Mouse (Mus musculus) layer of hippocampus, adult 11-12 months (tissue): ENCODE measurements around the gene Cmtm7.
"Not testable (repeated sequence)": the region's sequence is repeated elsewhere in the genome, so short reads cannot be mapped to it uniquely, and the experiment has no call there.

Experiments used
- DNase-seq: peaks from one replicate; pipeline ENCODE4 v3.0.0; 2022; ENCODE audit warnings: low spot score

Cmtm7 gene

DNA sequence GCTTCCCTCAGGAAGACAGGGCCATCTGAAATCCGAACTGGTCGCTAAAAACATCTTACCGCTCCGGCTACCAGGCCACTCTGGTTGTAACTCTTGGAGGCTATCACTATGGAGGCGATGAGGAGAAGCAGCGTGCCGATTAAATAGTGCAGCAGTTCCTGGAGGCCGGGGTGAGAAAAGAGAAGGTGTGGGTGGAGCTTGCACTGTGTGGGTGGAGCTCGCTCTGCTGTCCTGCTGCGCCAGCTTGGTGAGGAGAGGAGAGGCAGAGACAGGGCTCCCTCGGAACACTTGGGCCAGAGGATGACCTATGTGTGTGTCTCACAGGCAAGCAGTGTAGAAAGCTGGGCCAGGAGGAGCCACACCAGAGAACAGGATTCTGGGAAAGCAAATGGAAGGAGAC lies 19.8 kb downstream of the Cmtm7 start:
- no peak for DNase-seq

DNA sequence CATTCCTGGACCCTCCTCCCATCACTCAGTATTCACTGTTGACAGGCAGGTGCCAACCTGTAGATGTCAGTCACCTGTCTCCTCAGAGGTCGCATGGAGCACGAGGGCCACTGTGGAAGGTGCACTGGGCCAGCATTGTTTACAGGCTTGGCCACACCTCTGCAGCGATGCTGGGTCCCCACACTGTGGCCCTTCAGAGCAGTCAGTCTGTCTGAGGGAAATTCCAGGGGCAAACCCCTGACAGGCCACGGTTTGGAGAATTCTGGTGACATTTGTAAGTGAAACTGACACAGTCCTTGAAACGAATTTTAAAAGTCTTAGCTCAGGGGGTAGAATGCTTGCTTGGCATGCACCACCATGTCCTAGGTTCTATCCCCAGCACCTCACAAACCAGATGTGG lies 21.3 kb downstream of the Cmtm7 start:
- no peak for DNase-seq

DNA sequence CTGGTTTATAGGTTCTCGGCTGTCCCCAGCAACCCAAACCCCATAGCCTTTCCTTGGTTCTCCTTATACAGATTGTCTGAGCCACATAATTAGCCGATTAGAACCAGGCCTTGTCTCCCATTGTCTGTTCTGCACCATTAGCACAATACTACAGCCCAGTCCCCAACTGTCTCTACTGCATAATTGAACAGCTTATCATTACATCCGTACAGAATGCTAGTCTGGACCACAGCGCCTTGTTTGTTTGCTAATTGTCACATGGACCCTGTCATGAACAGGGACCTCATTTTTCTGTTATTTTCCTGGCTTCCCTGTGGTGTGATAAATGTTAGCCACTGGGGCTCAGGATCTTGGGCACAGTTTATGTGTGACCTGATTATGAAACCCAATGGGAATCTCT lies 21.8 kb downstream of the Cmtm7 start:
- no peak for DNase-seq

DNA sequence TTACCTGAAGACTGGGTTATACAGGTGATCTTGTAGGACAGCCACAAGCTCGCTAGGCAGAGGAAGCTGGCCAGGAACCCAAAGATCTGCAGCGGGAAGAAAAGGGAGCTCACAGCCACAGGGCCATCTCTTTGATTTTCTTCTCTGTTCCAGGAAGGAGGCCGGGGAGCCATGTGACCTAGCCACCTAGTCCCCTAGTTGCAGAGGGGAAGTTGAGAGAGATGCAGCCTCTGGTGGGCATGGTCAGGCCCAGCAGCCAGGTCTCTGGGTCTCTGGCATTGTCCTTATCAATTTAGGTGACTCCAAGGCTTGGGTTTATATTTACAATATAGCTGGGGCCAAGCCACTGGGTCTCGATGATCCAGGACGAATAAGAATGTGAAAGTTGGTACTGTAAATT lies 22.9 kb downstream of the Cmtm7 start:
- no peak for DNase-seq

DNA sequence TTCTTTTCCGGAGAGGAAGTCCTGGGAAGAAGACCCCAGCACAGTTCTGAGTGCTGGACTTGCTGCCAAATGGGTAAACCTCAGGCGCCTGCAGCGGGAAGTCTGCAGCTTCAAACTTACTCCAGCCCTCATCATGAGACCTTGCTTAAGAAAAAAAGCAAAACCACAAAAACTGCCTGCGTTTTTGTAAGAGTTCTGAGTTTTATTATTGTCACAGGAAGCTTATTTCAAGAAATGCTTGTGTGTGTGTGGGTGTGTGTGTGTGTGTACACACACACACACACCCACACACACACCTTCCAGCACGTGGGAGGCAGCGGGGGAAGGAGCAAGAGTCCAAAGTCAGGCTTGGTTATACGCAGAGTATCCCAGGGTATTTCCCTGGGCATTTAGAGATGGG lies 23.4 kb downstream of the Cmtm7 start:
- no peak for DNase-seq

DNA sequence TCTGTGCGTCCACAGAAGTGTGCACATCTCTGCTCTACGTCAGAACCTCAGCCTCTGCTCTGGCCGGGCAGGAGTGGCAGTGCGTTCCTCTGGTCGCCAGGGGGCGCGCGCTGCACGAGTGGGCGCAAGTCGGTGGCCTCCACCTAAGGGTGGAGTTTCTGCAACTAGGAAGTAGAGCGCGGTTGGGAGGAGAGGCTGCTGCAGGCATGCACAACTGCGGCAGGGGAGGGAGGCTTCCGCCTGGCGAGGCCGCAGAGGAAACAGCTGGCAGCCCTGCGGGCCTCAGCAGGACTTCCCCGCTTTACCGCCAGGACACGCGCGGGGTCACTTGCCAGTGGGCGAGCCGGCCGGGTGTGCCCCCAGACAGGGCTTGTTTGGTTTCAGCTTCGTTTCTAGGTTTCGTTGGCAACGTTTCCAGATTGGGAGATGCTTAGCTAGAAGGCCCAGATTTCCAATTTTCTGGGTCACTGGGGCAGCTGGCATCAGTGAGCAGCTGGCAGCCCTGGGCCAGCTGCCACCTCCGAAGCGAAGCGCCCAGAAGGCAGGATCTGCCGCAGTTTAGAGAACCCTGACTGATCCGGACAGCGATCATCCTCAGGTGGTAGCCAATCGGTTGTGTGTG lies 28.7 kb downstream of the Cmtm7 start:
- DNase-seq, result peak; percentile 93

DNA sequence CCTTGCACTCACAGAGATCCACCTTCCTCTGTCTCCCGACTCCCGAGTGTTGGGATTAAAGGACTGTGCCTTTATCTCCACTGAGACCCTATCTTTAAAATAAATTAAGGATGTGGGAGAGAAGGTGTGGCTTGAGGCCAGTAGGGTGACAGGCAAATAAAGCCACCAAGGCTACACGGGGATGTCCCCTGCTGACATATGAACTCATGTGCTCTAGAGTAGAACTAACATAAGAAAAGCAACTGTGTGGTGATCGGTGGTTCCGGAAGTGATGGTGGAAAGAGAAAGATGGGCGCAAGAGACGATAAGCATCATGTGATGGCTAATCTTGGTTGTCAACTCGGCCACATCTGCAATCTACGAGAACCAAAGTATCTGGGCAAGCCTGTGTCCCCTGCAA lies 29.3 kb downstream of the Cmtm7 start:
- no peak for DNase-seq

DNA sequence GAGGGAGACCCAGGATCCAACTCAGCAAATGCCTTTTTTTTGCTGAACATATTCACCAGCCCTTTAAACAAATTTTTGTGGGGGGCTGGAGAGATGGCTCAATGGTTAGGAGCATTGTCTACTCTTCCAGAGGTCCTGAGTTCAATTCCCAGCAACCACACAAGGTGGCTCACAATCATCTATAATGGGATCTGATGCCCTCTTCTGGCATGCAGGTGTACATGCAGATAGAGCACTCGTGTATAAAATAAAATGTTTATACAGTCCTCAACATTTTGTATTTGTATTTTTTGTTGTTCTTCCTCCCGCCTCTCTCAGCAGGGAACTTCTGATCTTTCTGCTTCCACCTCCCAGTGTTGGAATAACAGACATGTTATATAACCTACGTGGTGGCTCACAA lies 30.1 kb downstream of the Cmtm7 start:
- no peak for DNase-seq

DNA sequence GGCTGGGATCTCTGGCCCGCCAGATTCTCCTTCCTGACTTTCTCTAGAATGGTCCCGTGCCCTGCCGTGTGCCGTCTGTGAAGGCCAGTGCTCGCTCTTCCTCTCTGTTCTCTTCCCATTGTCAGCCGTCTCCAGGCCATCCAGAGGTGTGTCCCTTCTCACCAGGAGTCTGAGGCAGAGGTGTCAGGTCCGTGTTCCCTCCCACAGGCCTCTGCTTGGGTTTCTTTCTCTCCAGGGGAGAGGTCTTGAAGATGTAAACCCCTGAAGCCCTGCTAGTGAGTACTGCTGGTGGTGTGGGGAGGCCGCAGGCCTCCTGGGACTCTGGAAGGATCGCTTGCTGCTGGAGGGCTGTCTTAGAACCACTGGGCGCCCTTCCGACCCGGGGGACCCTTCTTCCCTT lies 34.2 kb downstream of the Cmtm7 start:
- no peak for DNase-seq

DNA sequence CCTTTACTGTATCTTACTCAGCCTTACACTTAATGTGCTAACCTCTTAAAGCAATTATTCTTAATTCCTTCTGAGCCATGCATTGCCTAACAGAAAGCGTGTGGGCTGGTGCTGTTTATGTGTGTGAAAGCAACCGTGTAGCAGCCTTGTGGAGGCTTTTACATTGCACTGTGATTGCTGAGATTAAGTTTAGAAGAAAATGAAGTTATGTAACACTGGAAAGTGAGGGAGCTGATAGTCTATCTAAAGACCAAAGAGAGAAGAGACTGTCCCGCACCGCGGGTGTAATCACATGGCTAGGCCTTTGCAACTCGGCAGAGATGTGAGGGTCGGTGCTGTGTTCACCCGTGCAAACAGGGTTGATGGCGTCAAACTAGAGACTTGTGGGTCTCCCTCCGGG lies 34.6 kb downstream of the Cmtm7 start:
- no peak for DNase-seq

DNA sequence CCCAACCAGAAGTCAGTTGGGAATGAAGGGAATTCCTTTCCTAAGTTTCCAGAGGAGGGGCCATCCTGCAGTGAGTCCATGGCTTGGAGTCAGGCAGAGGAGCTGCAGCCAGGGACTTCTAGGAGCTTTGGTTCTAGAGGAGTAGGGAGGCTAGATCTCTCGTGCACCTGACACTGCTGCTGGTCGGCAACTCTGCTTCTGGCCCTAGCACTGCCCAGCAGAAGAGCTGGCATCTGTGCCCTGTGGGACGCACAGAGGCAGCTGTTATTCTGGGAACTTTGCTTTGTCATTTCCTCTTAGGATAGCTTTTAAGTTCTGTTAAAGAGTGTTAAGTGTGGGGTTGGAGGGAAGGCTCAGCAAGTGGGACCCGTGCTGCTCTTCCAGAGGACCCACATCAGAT lies 36.0 kb downstream of the Cmtm7 start:
- no peak for DNase-seq

DNA sequence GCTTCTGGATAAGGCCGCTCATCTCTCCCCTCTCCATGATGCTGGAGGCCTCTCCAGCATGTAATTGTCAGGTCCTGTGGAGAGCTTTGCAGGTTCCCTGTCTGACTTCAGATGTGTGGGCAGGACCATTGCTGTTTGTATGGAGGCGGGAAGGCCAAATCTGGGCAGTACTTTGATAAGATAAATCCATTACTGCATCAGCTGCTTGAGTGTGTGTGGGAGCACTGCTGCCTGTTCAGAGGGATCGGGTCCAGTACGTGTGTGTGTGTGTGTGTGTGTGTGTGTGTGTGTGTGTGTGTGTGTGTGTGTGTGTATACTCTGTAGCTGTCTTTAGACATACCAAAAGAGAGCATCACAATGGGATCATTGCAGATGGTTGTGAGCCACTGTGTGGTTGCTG lies 36.5 kb downstream of the Cmtm7 start:
- no peak for DNase-seq

DNA sequence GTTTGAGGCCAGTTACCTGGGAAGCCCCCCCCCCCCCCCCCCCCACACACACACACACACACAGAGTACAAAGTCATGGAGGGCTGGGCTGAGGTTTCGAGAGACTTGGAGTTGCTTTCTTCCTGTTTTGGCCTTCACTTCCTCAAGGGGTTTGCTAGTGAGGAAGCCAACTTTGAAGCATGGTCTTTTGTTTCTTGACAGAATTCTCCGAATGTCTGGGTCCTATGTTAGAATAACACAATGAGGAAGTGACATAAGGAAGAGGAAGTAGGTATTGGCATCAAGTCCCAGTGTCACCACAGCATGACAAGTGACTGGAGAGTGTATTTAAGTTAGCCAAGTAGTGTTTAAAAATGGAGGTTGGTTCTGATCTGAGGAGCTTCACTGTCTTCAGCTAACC lies 38.9 kb downstream of the Cmtm7 start:
- DNase-seq, result no peak

DNA sequence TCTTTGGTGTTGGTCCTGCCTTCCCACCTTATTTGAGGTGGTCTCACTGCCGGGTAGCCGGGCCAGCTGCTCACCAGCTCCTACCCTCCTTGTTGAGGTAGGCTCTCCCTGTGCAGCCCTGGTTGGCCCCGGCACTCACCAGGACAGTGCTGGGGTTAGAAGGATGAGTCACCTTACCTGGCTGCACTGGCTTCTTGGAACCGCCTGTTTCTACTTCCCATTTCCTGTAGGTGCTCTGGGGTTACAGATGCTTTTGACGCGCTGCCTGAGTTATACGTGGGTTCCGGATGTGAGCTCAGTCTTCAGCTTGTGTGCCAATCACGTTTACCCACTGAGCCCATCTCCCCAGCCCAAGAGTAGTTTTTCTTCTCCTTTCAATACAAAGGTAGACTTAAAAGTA lies 41.3 kb downstream of the Cmtm7 start:
- DNase-seq, result no peak

DNA sequence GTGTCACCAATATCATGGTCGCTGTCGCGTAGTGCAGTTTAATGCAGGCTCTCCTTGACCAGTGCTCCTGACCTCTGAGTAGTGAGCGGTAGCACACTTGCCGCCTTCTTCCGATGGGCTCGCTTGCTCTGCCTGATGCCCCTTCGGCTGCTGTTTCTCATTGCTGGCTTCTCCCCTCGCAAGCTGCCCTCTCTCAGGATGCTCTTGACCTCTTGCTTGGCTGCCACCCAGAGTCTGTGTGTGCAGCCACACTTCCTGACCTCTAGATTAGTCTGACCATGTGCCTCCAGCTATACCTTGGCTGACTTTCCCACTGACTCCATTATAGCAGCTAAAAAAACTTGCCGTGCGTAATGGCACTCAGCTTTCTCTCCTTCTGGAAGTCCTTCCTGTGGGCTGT lies 45.2 kb downstream of the Cmtm7 start:
- DNase-seq, result no peak

DNA sequence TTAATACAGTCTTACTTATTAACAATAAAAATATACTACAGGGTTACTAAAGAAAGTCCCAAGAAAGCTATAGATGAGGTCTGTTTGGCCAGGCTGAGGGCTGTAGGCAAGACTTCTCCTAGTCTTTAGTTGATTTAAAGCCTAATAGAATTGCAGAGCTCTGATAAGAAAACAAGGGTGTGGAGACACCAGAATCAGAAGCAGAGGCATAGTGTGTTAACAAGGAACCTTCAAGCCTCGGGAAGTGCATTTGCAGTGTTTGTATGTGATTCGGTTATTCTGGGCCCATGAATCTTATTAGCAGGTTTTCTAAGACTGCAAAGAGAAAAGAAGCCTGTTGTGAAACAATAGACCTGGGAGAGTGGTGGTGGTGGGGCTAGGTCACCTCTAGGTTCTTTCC lies 48.4 kb downstream of the Cmtm7 start:
- DNase-seq, result no peak

DNA sequence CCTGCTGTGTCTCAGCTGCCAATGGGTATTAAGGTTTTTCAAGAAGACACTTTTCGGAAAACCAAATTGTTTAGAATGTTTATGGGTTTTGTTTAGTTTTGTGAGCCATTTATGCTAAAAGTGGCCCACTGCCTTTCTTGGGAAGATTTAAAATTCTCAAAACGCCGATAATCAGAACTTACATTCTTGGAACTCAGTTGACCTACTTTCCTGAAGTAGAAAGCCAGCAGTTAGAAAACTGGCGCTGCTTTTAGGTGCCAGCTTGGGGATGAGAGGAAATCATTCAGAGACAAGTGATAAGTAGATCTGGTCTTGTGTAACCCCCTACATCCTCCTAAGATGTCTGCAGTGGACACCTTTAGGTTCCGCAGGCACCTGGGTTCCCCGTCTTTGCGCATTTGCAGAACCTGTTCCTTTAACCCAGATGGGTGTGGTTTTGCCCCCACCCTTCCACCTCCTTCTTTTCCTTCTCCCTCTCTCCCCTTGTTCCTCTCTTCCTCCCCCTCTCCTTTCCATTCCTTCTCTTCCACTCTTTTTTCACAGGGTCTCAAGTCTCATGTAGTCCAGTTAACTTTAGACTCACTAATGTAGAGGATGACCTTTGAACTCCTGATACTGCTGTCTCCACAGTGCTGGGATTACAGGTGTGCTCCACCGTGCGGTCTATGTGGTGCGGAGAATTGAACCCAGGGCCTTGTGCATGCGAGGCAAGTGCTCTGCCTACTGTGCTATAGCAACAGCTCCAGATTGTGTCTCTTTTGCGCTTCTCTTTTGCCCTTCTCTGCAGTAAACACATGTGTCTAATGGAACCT lies 49.6 kb downstream of the Cmtm7 start:
- no peak for DNase-seq

DNA sequence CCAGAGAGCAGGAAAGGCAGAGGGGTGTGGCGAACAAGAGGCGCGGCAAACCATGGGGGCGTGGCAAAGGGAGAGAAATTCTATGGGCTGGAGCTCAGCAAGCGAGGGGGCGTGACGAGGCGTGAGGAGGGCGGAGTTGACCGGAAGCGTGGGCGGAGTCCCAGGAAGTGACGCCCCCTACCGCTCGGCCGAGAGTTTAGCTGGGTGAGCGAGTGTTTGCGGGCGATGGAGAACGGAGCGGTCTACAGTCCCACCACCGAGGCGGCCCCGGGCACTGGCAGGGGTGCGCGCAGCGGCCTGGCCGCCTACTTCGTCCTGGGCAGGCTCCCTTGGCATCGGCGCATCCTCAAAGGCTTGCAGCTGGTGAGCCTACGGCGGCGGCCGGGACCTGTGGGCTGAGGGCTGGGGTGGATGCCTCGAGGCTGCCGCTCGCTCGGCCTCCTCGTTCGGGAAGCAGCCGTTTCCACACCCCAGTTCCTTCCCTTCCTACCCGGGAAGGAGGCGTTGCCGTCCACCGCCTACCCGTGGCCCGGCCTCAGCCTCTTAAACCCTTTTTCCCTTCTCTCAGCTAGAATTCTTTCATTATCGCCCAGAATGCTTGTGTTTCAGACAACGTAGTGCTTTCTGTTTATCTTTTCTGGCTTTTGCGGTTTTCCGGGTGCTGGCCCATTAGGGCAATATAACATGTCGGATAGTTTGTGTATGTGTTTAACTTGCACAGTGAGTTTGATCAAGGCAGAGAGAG lies 50.5 kb downstream of the Cmtm7 start, which contains the start of gene Cmtm6:
Cmtm6 (plus strand) TSS at position 106 of the 745 bp plus-strand sequence.
- peak; percentile 97 for DNase-seq

DNA sequence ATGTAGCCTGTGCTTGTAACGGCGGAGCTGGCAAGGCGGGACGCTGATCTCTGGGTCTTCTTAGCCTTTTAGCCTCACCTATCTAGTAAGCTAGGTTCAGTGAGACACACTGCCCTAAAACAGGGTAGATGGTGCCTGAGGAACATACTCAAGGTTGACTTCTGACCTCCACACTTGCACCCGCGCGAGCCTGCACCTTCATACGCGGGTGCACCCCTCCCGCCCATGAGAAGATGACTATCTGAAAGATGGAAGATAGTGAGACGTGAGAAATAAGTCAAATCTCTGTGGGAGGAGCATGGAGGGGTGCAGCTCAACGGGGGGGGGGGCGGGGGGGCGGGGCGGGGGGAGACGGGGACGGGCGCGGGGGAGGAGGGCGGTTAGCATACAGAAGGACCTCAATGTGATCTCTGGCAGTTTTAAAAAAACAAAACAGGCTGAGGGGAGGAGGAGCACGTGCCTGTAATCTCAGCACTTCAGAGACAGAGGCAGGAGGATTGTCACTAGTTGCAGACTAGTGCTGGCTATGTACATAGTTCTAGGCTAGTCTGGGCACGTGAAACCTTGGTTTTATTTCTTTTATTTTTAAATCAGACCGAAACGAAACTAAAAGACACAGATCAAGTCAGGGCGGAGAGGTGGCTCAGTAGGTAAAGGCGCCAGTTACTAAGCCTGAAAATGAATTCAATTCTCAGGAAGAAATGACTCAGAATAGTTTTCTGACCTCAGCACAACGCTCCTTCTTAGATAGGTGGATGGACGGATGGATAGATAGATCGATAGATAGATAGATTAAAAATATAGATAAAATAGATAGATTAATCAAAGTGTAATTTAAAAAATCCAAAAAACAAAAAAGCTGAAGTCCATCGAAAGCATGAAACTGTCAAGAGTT lies 51.5 kb downstream of the Cmtm7 start:
- no peak for DNase-seq

DNA sequence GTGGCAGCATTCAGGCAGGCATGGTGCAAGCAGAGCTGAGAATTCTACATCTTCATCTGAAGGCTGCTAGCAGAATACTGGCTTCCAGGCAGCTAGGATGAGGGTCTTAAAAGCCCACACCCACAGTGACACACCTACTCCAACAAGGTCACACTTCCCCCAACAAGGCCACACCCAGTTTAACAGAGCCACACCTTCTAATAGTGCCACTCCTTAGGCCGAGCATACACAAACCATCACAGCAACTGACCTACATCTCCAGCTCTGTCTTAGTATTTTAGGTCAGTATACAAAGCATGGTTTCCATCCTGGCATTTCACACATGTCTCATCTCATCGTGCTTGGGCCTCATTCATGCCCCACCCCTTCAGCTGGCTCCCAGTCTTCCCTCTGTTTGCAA lies 53.2 kb downstream of the Cmtm7 start:
- DNase-seq, result not testable (repeated sequence)

DNA sequence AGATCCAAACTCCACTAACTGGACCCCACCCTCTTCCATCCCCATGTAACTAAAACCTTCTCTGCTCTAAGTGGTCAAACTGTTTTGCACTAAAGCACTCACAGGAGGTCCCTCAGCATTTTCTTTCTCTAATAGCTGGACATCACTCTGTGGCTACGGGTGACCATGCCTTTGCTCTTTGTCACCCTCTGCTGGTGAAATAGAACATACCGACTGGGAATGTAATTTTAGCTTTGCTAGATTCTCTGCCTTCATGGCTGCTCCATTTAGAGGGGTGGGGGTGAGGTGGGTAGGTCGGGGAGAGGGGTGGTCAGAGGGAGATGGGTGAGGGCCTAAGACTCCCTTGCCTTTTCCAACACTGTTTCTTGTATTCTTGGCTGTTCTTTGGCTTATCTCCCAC lies 54.3 kb downstream of the Cmtm7 start:
- DNase-seq, result no peak

DNA sequence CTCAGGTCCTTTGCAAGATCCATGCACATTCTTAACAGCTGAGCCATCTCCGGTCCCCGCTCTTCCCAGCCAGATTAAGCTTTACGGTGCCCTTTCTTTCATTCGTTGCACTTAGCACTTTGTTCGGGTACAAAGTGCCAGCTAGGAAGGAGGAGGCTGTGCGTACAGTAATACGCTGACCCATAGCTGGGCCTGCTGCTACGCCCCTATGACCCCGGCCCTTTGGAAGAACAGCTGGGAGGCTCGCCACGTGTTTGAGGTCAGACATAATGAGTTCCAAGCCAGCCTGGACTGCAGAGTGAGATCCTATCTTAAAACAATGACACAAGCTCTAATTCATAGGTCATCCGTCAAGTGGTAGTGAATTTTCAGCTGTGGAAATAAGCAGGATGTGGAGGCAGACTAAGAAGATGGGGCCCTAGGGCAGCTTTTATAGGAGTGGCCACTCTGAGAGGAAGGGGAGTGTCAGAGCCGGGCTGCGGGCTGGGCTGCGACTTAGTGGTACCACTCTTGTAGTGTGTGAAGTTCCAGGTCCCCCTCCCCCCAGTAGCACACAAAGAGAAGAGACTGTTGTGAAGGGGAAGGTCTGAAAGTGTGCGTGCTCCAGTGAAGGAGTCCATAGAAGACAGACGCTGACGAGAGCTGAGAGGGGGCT lies 64.9 kb downstream of the Cmtm7 start:
- no peak for DNase-seq
